ENCODE assay signal across 8 mouse cellular contexts in the genomic region with DNA sequence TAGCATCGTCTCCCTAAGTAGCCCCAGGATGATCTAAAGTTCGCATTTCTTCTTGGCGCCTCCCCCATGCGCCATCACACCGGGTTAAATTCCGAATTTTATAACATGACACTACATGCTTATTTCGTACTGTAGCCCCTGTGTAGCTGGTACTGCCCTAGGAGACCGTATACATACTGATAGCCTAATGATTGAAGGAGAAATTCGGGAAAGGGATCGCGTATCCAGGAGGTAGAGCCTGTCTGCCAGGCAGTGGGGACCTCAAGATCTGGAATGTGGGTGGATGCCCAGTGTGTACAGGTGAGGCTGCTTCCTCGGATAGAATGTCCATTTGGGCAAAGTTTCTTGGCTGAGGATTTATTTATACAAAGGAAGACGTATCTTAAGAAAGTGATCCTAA. TPM values are rescaled to one million over a fixed set of nuclear protein-coding genes. Genes with fewer than 3 reads are reported as not detected.
DNase-seq lines count a peak whose midpoint lies in the region; ATAC-seq and TF ChIP-seq lines count a peak whose summit lies in the region.

No protein-coding gene starts in this region.

- peak overlapping the region; percentile 69 for H3K9ac ChIP-seq in heart, embryonic 15.5 days
- H3K9ac ChIP-seq in liver, embryonic 15.5 days = peak overlapping the region; percentile 70

- H3K36me3 ChIP-seq in erythroblast, embryonic 14.5 days (ENCODE audit: control insufficient read depth) = peaks cover 35% of the 10 kb centered on the region
- peaks cover 31% of the 10 kb centered on the region for H3K36me3 ChIP-seq in E14TG2a.4 (ENCODE audit: insufficient read depth, low read length)
- peaks cover 21% of the 10 kb centered on the region for H3K36me3 ChIP-seq in heart, embryonic 15.5 days
- peaks cover 27% of the 10 kb centered on the region for H3K36me3 ChIP-seq in liver, embryonic 15.5 days (replicated peaks)

- DNase-seq in urinary bladder, postnatal 25 days (ENCODE audit: low spot score) = no peak
- no peak for DNase-seq in spleen, postnatal 10 days (ENCODE audit: low spot score in 2 of 2)
- no peak for DNase-seq in thymus, postnatal 25 days

- TF ChIP-seq CTCF in E14TG2a.4 (conservative IDR thresholded peaks at IDR 0.05; ENCODE audit: low read length) = no peak

- no peak; the same call in 1 of the 2 replicates for ATAC-seq in erythroblast, adult 5-6 weeks (replicated peaks; ENCODE audit: low FRiP score, poor library complexity, severe bottlenecking)
- ATAC-seq in heart, embryonic 15.5 days (replicated peaks; ENCODE audit: insufficient number of reproducible peaks, insufficient read depth, low FRiP score, low read depth) = no peak
- no peak; the same call in 1 of the 2 replicates for ATAC-seq in liver, embryonic 15.5 days (ENCODE audit: insufficient read depth)

- H3K4me2 ChIP-seq in heart, embryonic 15.5 days = peak overlapping the region; percentile 85
- peak overlapping the region; percentile 98 for H3K4me2 ChIP-seq in liver, embryonic 15.5 days

- H3K27ac ChIP-seq in heart, embryonic 15.5 days = peak overlapping the region; percentile 69
- peak overlapping the region; percentile 85 for H3K27ac ChIP-seq in liver, embryonic 15.5 days (replicated peaks)

- H3K4me1 ChIP-seq in erythroblast, embryonic 14.5 days (ENCODE audit: control insufficient read depth) = peaks cover 53% of the 10 kb centered on the region
- peaks cover 49% of the 10 kb centered on the region for H3K4me1 ChIP-seq in E14TG2a.4 (replicated peaks; ENCODE audit: low read depth, low read length)
- H3K4me1 ChIP-seq in heart, embryonic 15.5 days (replicated peaks) = peaks cover 29% of the 10 kb centered on the region
- peaks cover 47% of the 10 kb centered on the region for H3K4me1 ChIP-seq in liver, embryonic 15.5 days (replicated peaks)

- H3K4me3 ChIP-seq in erythroblast, embryonic 14.5 days (replicated peaks) = peak overlapping the region; percentile 85
- H3K4me3 ChIP-seq in E14TG2a.4 (replicated peaks; ENCODE audit: low read length) = peak overlapping the region; percentile 73
- peak overlapping the region; percentile 97 for H3K4me3 ChIP-seq in heart, embryonic 15.5 days
- H3K4me3 ChIP-seq in liver, embryonic 15.5 days (replicated peaks) = peak overlapping the region; percentile 95

- 27% methylated on average over 13 of the region's 13 CpGs for whole genome bisulfite sequencing in heart, embryonic 15.5 days
- WGBS in liver, embryonic 15.5 days (ENCODE audit: insufficient replicate concordance) = 32% methylated on average over 13 of the region's 13 CpGs

- H3K27me3 ChIP-seq in erythroblast, embryonic 14.5 days (ENCODE audit: control insufficient read depth) = no peaks in the 10 kb centered on the region
- no peaks in the 10 kb centered on the region for H3K27me3 ChIP-seq in E14TG2a.4 (ENCODE audit: insufficient read depth, low read length)
- H3K27me3 ChIP-seq in heart, embryonic 15.5 days = no peaks in the 10 kb centered on the region
- no peaks in the 10 kb centered on the region for H3K27me3 ChIP-seq in liver, embryonic 15.5 days

- peaks cover 2% of the 10 kb centered on the region; the same call in 1 of the 2 replicates for H3K9me3 ChIP-seq in erythroblast, embryonic 14.5 days (ENCODE audit: control insufficient read depth, low read length)
- H3K9me3 ChIP-seq in E14TG2a.4 (ENCODE audit: low read length) = no peaks in the 10 kb centered on the region
- H3K9me3 ChIP-seq in heart, embryonic 15.5 days (replicated peaks) = no peaks in the 10 kb centered on the region
- H3K9me3 ChIP-seq in liver, embryonic 15.5 days (replicated peaks) = no peaks in the 10 kb centered on the region

RNA-seq across cellular contexts. Expression of gene Dynll1, which starts 0.8 kb away (rescaled TPM):
- 85.2 and 91.7 TPM in 2 replicates for polyA plus RNA-seq in erythroblast, embryonic 14.5 days (2012)
- 181 and 187 TPM in 2 replicates for total RNA-seq in erythroblast, adult 5-6 weeks (2015; ENCODE audit: low replicate concordance)
- 61.4 and 103 TPM in 2 replicates for total RNA-seq in erythroblast, adult 5-6 weeks (2017; ENCODE audit: low replicate concordance)
- 1,079 and 1,146 TPM in 2 replicates for polyA plus RNA-seq in heart, embryonic 15.5 days (2015; fragmentation: Nextera tagmentation; extraction: Ambion mirVana)
- polyA plus RNA-seq in liver, embryonic 15.5 days (2015; fragmentation: Nextera tagmentation; extraction: Ambion mirVana) = 525 and 554 TPM in 2 replicates

RNA-seq across cellular contexts. Expression of gene Coq5, which starts 22.1 kb away (rescaled TPM):
- 1.6 and 1.9 TPM in 2 replicates for polyA plus RNA-seq in erythroblast, embryonic 14.5 days (2012)
- 1.7 and 2.5 TPM in 2 replicates for total RNA-seq in erythroblast, adult 5-6 weeks (2015; ENCODE audit: low replicate concordance)
- total RNA-seq in erythroblast, adult 5-6 weeks (2017; ENCODE audit: low replicate concordance) = 8.3 and 12.3 TPM in 2 replicates
- 72.3 and 83.3 TPM in 2 replicates for polyA plus RNA-seq in heart, embryonic 15.5 days (2015; fragmentation: Nextera tagmentation; extraction: Ambion mirVana)
- 27.5 and 28.4 TPM in 2 replicates for polyA plus RNA-seq in liver, embryonic 15.5 days (2015; fragmentation: Nextera tagmentation; extraction: Ambion mirVana)

RNA-seq across cellular contexts. Expression of gene Srsf9, which starts 25.4 kb away (rescaled TPM):
- 5.3 and 5.5 TPM in 2 replicates for polyA plus RNA-seq in erythroblast, embryonic 14.5 days (2012)
- 25.5 and 41.1 TPM in 2 replicates for total RNA-seq in erythroblast, adult 5-6 weeks (2015; ENCODE audit: low replicate concordance)
- 29.1 and 32.1 TPM in 2 replicates for total RNA-seq in erythroblast, adult 5-6 weeks (2017; ENCODE audit: low replicate concordance)
- 99.0 and 118 TPM in 2 replicates for polyA plus RNA-seq in heart, embryonic 15.5 days (2015; fragmentation: Nextera tagmentation; extraction: Ambion mirVana)
- polyA plus RNA-seq in liver, embryonic 15.5 days (2015; fragmentation: Nextera tagmentation; extraction: Ambion mirVana) = 88.7 and 92.1 TPM in 2 replicates

RNA-seq across cellular contexts. Expression of gene Rnf10, which starts 28.9 kb away (rescaled TPM):
- 97.3 and 107 TPM in 2 replicates for polyA plus RNA-seq in erythroblast, embryonic 14.5 days (2012)
- total RNA-seq in erythroblast, adult 5-6 weeks (2015; ENCODE audit: low replicate concordance) = 505 and 538 TPM in 2 replicates
- total RNA-seq in erythroblast, adult 5-6 weeks (2017; ENCODE audit: low replicate concordance) = 1,329 and 1,906 TPM in 2 replicates
- polyA plus RNA-seq in heart, embryonic 15.5 days (2015; fragmentation: Nextera tagmentation; extraction: Ambion mirVana) = 131 and 156 TPM in 2 replicates
- polyA plus RNA-seq in liver, embryonic 15.5 days (2015; fragmentation: Nextera tagmentation; extraction: Ambion mirVana) = 146 and 173 TPM in 2 replicates

RNA-seq across cellular contexts. Expression of gene Gatc, which starts 39.4 kb away (rescaled TPM):
- 1.4 and 1.7 TPM in 2 replicates for polyA plus RNA-seq in erythroblast, embryonic 14.5 days (2012)
- 15.0 and 18.4 TPM in 2 replicates for total RNA-seq in erythroblast, adult 5-6 weeks (2015; ENCODE audit: low replicate concordance)
- 1.8 and 4.1 TPM in 2 replicates for total RNA-seq in erythroblast, adult 5-6 weeks (2017; ENCODE audit: low replicate concordance)
- polyA plus RNA-seq in heart, embryonic 15.5 days (2015; fragmentation: Nextera tagmentation; extraction: Ambion mirVana) = 21.5 and 23.7 TPM in 2 replicates
- polyA plus RNA-seq in liver, embryonic 15.5 days (2015; fragmentation: Nextera tagmentation; extraction: Ambion mirVana) = 11.6 and 13.4 TPM in 2 replicates

Comparison
In these comparisons a context has a peak if more than half of its experiments do, and no peak if none do; other contexts are left out.
1. RNA of gene Srsf9, which starts 25.4 kb away (polyA plus RNA-seq): 99.0 to 118 TPM in heart, embryonic 15.5 days and 88.7 to 92.1 TPM in liver, embryonic 15.5 days; 5.3 to 5.5 TPM in erythroblast, embryonic 14.5 days; every median in the first group is over 10 times any median in the second.
2. Peak in every context shown above with its lines, with median percentiles within 50 percentile points of each other: H3K4me3 ChIP-seq.